8 mouse cellular contexts compared by ENCODE assay signal in the genomic region with DNA sequence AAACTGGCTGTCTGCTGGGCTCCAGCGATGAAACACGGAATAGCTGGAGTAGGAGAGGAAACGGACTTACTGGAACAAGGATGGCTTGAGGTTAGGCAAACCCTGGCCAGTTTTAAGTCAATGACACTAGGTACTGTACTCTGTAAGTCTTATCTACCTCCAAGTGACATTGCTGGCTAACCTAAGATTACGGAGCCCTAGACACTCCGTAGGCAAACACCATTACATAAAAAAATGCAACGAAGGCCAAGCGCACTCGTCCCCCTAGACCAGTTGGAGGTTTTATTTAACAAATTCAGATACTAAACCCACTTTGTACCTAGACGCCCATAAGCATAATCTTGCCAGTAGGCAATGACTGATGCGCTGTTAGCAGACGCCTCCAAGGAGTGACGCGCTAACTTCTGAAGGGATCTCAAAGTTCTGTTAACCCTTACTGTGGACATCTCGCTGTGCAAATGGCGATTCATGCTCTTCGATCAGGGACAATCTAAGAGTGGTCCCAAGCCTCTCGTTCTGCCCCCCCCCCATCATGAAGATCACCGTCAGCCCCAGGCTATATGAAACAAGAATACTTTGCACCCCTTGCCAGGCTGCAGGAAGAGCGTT. TPM values are rescaled to one million over a fixed set of nuclear protein-coding genes. Genes with fewer than 3 reads are reported as not detected.
A peak's percentile ranks its signal among the peaks of the same experiment; 100 is the strongest.
DNase-seq lines count a peak whose midpoint lies in the region; ATAC-seq lines count a peak whose summit lies in the region.

No protein-coding gene starts in this region.

- 0 out of 2 replicates have a peak, but pooled peaks have one; percentile 2 for ATAC-seq in heart, embryonic 11.5 days (replicated peaks; ENCODE audit: insufficient number of reproducible peaks, low FRiP score, low TSS enrichment)
- 0 out of 2 replicates have a peak, but pooled peaks have one; percentile 6 for ATAC-seq in common myeloid progenitor, adult 5-6 weeks (replicated peaks; ENCODE audit: low read depth, poor library complexity, severe bottlenecking)
- peak; percentile 48 for ATAC-seq in hindbrain, embryonic 11.5 days (ENCODE audit: low FRiP score)
- ATAC-seq in limb, embryonic 12.5 days (ENCODE audit: insufficient number of reproducible peaks, insufficient read depth, low FRiP score, low TSS enrichment, low read depth), result 0 out of 2 replicates have a peak, but pooled peaks have one; percentile 12
- peak; percentile 31 for ATAC-seq in midbrain, embryonic 15.5 days (replicated peaks)

- peak overlapping the region; percentile 73 for H3K4me2 ChIP-seq in heart, embryonic 11.5 days
- peak overlapping the region; percentile 58 for H3K4me2 ChIP-seq in hindbrain, embryonic 11.5 days (replicated peaks; ENCODE audit: low read depth, low read length)
- peak overlapping the region; percentile 66 for H3K4me2 ChIP-seq in limb, embryonic 12.5 days
- H3K4me2 ChIP-seq in midbrain, embryonic 15.5 days, result peak overlapping the region; percentile 64

- WGBS in heart, embryonic 11.5 days (ENCODE audit: insufficient replicate concordance), result 15% methylated on average over 19 of the region's 19 CpGs
- WGBS in hindbrain, embryonic 11.5 days, result 15% methylated on average over 19 of the region's 19 CpGs
- 15% methylated on average over 19 of the region's 19 CpGs for WGBS in limb, embryonic 12.5 days
- whole genome bisulfite sequencing in midbrain, embryonic 15.5 days, result 17% methylated on average over 19 of the region's 19 CpGs

- H3K27me3 ChIP-seq in heart, embryonic 11.5 days (ENCODE audit: control insufficient read depth, insufficient read depth, low read length), result no peaks in the 10 kb centered on the region
- no peaks in the 10 kb centered on the region for H3K27me3 ChIP-seq in hindbrain, embryonic 11.5 days (ENCODE audit: control insufficient read depth, insufficient read depth, low read length)
- H3K27me3 ChIP-seq in limb, embryonic 12.5 days, result no peaks in the 10 kb centered on the region
- H3K27me3 ChIP-seq in midbrain, embryonic 15.5 days (replicated peaks), result no peaks in the 10 kb centered on the region

- no peaks in the 10 kb centered on the region; the same call in 1 of the 2 replicates for H3K4me1 ChIP-seq in heart, embryonic 11.5 days (ENCODE audit: control insufficient read depth, insufficient read depth, low read length)
- H3K4me1 ChIP-seq in hindbrain, embryonic 11.5 days (replicated peaks; ENCODE audit: control insufficient read depth, insufficient read depth, low read length), result no peaks in the 10 kb centered on the region
- H3K4me1 ChIP-seq in limb, embryonic 12.5 days (replicated peaks), result 0 out of 2 replicates have a peak, but pooled peaks cover 3% of the 10 kb centered on the region
- H3K4me1 ChIP-seq in midbrain, embryonic 15.5 days, result peaks cover 10% of the 10 kb centered on the region

- DNase-seq in heart, adult 8-10 months (ENCODE audit: low spot score), result no peak
- peak; percentile 12 for DNase-seq in ES-CJ7 (ENCODE audit: low read depth, low spot score)
- no peak for DNase-seq in hindbrain, embryonic 11.5 days (ENCODE audit: low spot score)
- no peak for DNase-seq in urinary bladder, postnatal 14 days (ENCODE audit: low spot score)

- peak overlapping the region; percentile 84 for H3K27ac ChIP-seq in heart, embryonic 11.5 days (ENCODE audit: low read depth, low read length)
- H3K27ac ChIP-seq in hindbrain, embryonic 11.5 days (ENCODE audit: low read depth, low read length), result peak overlapping the region; percentile 77
- peak overlapping the region; percentile 89 for H3K27ac ChIP-seq in limb, embryonic 12.5 days
- H3K27ac ChIP-seq in midbrain, embryonic 15.5 days, result peak overlapping the region; percentile 91

- H3K9me3 ChIP-seq in heart, embryonic 11.5 days (replicated peaks; ENCODE audit: control insufficient read depth, low read length), result no peaks in the 10 kb centered on the region
- no peaks in the 10 kb centered on the region for H3K9me3 ChIP-seq in hindbrain, embryonic 11.5 days (ENCODE audit: control insufficient read depth, low read length)
- H3K9me3 ChIP-seq in limb, embryonic 12.5 days, result no peaks in the 10 kb centered on the region
- no peaks in the 10 kb centered on the region for H3K9me3 ChIP-seq in midbrain, embryonic 15.5 days

- H3K9ac ChIP-seq in heart, embryonic 11.5 days (ENCODE audit: low read depth, low read length), result peak overlapping the region; percentile 74
- H3K9ac ChIP-seq in hindbrain, embryonic 11.5 days (ENCODE audit: low read depth, low read length), result peak overlapping the region; percentile 78
- H3K9ac ChIP-seq in limb, embryonic 12.5 days (replicated peaks), result peak overlapping the region; percentile 74
- peak overlapping the region; percentile 58 for H3K9ac ChIP-seq in midbrain, embryonic 15.5 days

- no peaks in the 10 kb centered on the region for H3K36me3 ChIP-seq in heart, embryonic 11.5 days (ENCODE audit: control insufficient read depth, insufficient read depth, low read length)
- H3K36me3 ChIP-seq in hindbrain, embryonic 11.5 days (ENCODE audit: control insufficient read depth, insufficient read depth, low read length), result no peaks in the 10 kb centered on the region
- peaks cover 16% of the 10 kb centered on the region for H3K36me3 ChIP-seq in limb, embryonic 12.5 days
- no peaks in the 10 kb centered on the region for H3K36me3 ChIP-seq in midbrain, embryonic 15.5 days (replicated peaks)

- H3K4me3 ChIP-seq in heart, embryonic 11.5 days (ENCODE audit: low read depth, low read length), result peak overlapping the region; percentile 62
- H3K4me3 ChIP-seq in hindbrain, embryonic 11.5 days (ENCODE audit: low read depth, low read length), result peak overlapping the region; percentile 58
- peak overlapping the region; percentile 55 for H3K4me3 ChIP-seq in limb, embryonic 12.5 days (replicated peaks)
- peak overlapping the region; percentile 53 for H3K4me3 ChIP-seq in midbrain, embryonic 15.5 days

RNA-seq across cellular contexts. Expression of a gene that starts 0.8 kb away (rescaled TPM):
- 410 and 450 TPM in 2 replicates for polyA plus RNA-seq in heart, embryonic 11.5 days (2014; fragmentation: Nextera tagmentation; extraction: Ambion mirVana)
- total RNA-seq in heart, adult 8-10 months (2022), result 100 to 1,000 TPM; 254 to 346 (median 312) TPM
- 5,370 and 6,793 TPM in 2 replicates for total RNA-seq in common myeloid progenitor, adult 5-6 weeks (2017)
- 414 and 431 TPM in 2 replicates for polyA plus RNA-seq in hindbrain, embryonic 11.5 days (2014; fragmentation: Nextera tagmentation; extraction: Ambion mirVana)
- 532 and 542 TPM in 2 replicates for polyA plus RNA-seq in limb, embryonic 12.5 days (2016; fragmentation: Nextera tagmentation; extraction: Ambion mirVana)
- 228 and 240 TPM in 2 replicates for polyA plus RNA-seq in midbrain, embryonic 15.5 days (2015; fragmentation: Nextera tagmentation; extraction: Ambion mirVana)

RNA-seq across cellular contexts. Expression of a gene that starts 25.7 kb away (rescaled TPM):
- 15.0 and 16.2 TPM in 2 replicates for polyA plus RNA-seq in heart, embryonic 11.5 days (2014; fragmentation: Nextera tagmentation; extraction: Ambion mirVana)
- total RNA-seq in heart, adult 8-10 months (2022), result 10 to 100 TPM in 1 of 4 experiments, 1 to 10 TPM in 3; 6.6 to 10.5 (median 7.5) TPM
- total RNA-seq in common myeloid progenitor, adult 5-6 weeks (2017), result 59.5 and 65.3 TPM in 2 replicates
- 19.0 and 27.6 TPM in 2 replicates for polyA plus RNA-seq in hindbrain, embryonic 11.5 days (2014; fragmentation: Nextera tagmentation; extraction: Ambion mirVana)
- polyA plus RNA-seq in limb, embryonic 12.5 days (2016; fragmentation: Nextera tagmentation; extraction: Ambion mirVana), result 21.2 and 22.2 TPM in 2 replicates
- 33.0 and 36.2 TPM in 2 replicates for polyA plus RNA-seq in midbrain, embryonic 15.5 days (2015; fragmentation: Nextera tagmentation; extraction: Ambion mirVana)

RNA-seq across cellular contexts. Expression of a gene that starts 35.8 kb away (rescaled TPM):
- 1.1 and 1.2 TPM in 2 replicates for polyA plus RNA-seq in heart, embryonic 11.5 days (2014; fragmentation: Nextera tagmentation; extraction: Ambion mirVana)
- not detected for total RNA-seq in heart, adult 8-10 months (2022)
- total RNA-seq in common myeloid progenitor, adult 5-6 weeks (2017), result not detected in 2 replicates
- not detected in 2 replicates for polyA plus RNA-seq in hindbrain, embryonic 11.5 days (2014; fragmentation: Nextera tagmentation; extraction: Ambion mirVana)
- not detected in 2 replicates for polyA plus RNA-seq in limb, embryonic 12.5 days (2016; fragmentation: Nextera tagmentation; extraction: Ambion mirVana)
- polyA plus RNA-seq in midbrain, embryonic 15.5 days (2015; fragmentation: Nextera tagmentation; extraction: Ambion mirVana), result not detected in 2 replicates

RNA-seq across cellular contexts. Expression of a gene that starts 42.2 kb away (rescaled TPM):
- polyA plus RNA-seq in heart, embryonic 11.5 days (2014; fragmentation: Nextera tagmentation; extraction: Ambion mirVana), result 14.3 and 17.1 TPM in 2 replicates
- total RNA-seq in heart, adult 8-10 months (2022), result 10 to 100 TPM; 10.2 to 11.2 (median 10.6) TPM
- 47.3 and 57.4 TPM in 2 replicates for total RNA-seq in common myeloid progenitor, adult 5-6 weeks (2017)
- 22.3 and 25.9 TPM in 2 replicates for polyA plus RNA-seq in hindbrain, embryonic 11.5 days (2014; fragmentation: Nextera tagmentation; extraction: Ambion mirVana)
- polyA plus RNA-seq in limb, embryonic 12.5 days (2016; fragmentation: Nextera tagmentation; extraction: Ambion mirVana), result 17.5 and 19.8 TPM in 2 replicates
- 25.4 and 26.3 TPM in 2 replicates for polyA plus RNA-seq in midbrain, embryonic 15.5 days (2015; fragmentation: Nextera tagmentation; extraction: Ambion mirVana)
